Mouse (Mus musculus): ENCODE data around the gene Grk4. TPM values are rescaled to one million over a fixed set of nuclear protein-coding genes. Genes with fewer than 3 reads are reported as not detected.

Grk4 gene
- polyA plus RNA-seq (2016; fragmentation: Nextera tagmentation; extraction: Ambion mirVana): 1.6 and 1.7 TPM in 2 replicates

DNA sequence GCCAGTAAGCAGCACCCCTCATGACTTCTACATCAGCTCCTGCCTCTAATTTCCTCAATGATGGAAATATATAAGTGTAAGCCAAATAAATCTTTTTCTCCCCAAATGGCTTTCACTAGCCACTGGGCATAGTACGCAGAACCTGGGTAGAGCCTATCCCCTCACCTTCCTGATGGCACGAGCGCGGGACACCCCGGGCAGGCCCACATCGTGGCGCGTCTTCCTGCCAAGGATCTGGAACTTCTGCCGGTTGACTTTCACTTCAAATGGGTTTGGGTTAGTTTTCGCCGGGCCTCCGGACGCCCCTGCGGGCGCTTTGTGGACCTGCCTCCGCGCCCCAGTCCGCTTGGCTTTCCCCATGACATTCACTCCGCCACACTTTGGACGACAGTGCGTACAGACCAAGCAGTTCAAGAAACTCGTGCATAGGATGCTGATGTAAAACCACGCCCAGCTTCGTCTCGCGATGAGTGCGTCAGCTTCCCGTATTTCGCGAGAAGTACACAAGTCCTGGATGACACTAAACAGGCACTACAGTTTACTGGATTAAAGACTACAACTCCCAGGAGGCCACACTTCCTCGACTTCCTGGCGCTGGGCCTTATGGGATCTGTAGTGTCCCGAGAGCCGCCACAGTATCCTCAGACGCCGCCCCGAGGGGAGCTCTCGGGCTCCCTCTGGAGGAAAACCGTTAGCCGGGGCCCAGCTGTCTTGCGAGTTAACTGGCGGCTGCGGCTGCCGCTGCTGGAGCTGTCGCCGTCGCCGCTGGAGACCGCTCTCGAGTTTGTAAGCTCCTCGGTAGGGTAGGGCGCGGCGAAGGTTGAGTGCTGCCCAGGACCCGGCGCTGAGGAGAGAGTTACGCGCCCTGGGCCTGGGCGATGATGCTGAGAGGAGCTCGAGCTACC lies at the start of gene Grk4, which contains the start of gene Nop14:
Grk4 (plus strand) TSS at position 694 of the 905 bp plus-strand sequence.
Nop14 (minus strand) TSS at position 463 of the 905 bp plus-strand sequence.
- peaks cover 24% of the 10 kb centered on the region for H3K36me3 ChIP-seq
- H3K4me1 ChIP-seq: peaks cover 8% of the 10 kb centered on the region
- no peaks in the 10 kb centered on the region for H3K9me3 ChIP-seq
- peak; percentile 100 for ATAC-seq (ENCODE audit: low FRiP score, low read depth)
- H3K9ac ChIP-seq: peak within 1 kb of the TSS; percentile 65
- H3K4me3 ChIP-seq: peak within 1 kb of the TSS; percentile 68
- peak within 1 kb of the TSS; percentile 59 for H3K27ac ChIP-seq
- H3K4me2 ChIP-seq (replicated peaks): peak within 1 kb of the TSS; percentile 75
- WGBS: under 1% methylated on average over 60 of the region's 60 CpGs
- H3K27me3 ChIP-seq (replicated peaks): no peaks in the 10 kb centered on the region

DNA sequence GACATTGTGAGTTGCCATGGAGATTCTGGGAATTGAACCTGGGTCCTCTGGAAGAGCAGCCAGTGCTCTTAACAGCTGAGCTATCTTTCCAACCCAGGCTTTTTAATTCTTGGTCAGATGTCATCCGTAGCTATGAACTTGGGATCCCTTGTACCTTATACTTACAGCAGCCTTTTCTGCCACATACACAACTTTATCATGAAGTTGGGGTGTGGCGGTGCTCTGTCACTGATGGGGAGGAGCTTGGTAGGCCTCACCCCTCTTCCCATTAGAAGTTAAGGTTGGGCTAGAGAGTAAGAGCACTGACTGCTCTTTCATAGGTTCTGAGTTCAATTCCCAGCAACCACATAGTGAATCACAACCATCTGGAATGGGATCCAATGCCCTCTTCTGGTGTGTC lies 27.2 kb upstream of the Grk4 start:
- no peak for ATAC-seq (ENCODE audit: low FRiP score, low read depth)
- Histone ChIP-seq H3K27ac (no peak overlapping the region), H3K4me2 (replicated peaks) (no peak overlapping the region), H3K4me3 (no peak overlapping the region), H3K9me3 (no peaks in the 10 kb centered on the region), H3K9ac (no peak overlapping the region), H3K4me1 (peaks cover 21% of the 10 kb centered on the region), H3K36me3 (peaks cover 76% of the 10 kb centered on the region), H3K27me3 (replicated peaks) (no peaks in the 10 kb centered on the region)
- 92% methylated on average over 2 of the region's 2 CpGs for WGBS

DNA sequence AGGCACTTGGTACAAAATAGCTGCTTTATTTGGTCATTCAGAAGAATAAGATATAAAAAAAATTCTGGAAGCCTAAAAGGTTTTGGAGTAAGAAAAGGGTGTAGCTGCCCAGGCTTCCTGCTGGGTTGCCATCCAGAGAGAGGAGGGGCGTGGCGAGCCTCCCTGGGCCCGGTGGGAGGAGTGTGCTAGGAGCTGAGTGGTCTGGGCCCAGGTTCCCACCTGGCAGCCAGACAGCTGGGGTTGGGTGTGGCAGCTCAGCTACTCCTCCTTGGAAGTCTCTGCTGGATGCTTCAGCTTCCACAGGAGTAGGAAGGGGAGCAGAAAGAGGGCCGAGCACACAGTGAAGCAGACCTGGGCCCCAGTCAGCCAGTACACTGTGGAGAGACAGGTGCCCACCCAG lies 26.5 kb upstream of the Grk4 start:
- peaks cover 75% of the 10 kb centered on the region for H3K36me3 ChIP-seq
- no peak overlapping the region for H3K9ac ChIP-seq
- no peaks in the 10 kb centered on the region for H3K27me3 ChIP-seq (replicated peaks)
- WGBS: 80% methylated on average over 4 of the region's 4 CpGs
- no peak overlapping the region for H3K4me3 ChIP-seq
- no peak overlapping the region for H3K27ac ChIP-seq
- peaks cover 21% of the 10 kb centered on the region for H3K4me1 ChIP-seq
- H3K4me2 ChIP-seq (replicated peaks): no peak overlapping the region
- ATAC-seq (ENCODE audit: low FRiP score, low read depth): no peak
- no peaks in the 10 kb centered on the region for H3K9me3 ChIP-seq

DNA sequence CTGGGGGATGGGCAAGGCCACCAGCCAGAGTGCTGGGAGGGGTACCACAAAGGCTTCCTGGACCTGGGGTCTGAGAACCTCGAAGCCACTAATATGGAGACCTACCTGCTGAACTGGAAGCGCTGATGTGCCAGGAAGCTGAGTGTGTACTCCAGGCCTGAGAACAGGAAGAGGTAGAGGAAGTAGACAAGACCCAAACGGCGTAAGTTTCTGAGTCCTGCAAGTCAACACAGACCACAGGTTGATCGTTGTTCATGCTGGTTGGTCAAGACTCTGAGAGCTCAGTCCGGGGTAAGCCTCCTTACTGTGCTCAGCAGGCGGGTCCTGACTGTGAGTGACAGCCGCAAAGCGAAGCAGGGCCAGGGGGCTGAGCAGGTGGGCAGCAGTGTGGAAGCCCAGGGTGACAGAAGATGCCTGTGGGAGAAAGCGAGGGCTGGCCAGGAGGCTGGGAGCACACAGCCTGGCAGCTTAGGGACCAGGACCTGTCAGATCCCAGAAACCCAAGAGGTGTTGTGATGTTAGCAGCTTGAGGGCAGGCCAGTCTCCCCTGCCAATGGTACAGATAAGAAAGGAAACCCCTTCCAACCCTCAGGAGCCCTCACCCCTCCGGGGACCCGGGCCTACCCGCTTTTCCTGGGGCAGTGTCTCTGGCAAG lies 25.3 kb upstream of the Grk4 start:
- Histone ChIP-seq H3K9me3 (no peaks in the 10 kb centered on the region), H3K27ac (no peak overlapping the region), H3K4me1 (peaks cover 21% of the 10 kb centered on the region), H3K36me3 (peaks cover 75% of the 10 kb centered on the region), H3K9ac (no peak overlapping the region), H3K27me3 (replicated peaks) (no peaks in the 10 kb centered on the region), H3K4me2 (replicated peaks) (no peak overlapping the region), H3K4me3 (no peak overlapping the region)
- ATAC-seq (ENCODE audit: low FRiP score, low read depth): no peak
- 90% methylated on average over 13 of the region's 13 CpGs for WGBS

DNA sequence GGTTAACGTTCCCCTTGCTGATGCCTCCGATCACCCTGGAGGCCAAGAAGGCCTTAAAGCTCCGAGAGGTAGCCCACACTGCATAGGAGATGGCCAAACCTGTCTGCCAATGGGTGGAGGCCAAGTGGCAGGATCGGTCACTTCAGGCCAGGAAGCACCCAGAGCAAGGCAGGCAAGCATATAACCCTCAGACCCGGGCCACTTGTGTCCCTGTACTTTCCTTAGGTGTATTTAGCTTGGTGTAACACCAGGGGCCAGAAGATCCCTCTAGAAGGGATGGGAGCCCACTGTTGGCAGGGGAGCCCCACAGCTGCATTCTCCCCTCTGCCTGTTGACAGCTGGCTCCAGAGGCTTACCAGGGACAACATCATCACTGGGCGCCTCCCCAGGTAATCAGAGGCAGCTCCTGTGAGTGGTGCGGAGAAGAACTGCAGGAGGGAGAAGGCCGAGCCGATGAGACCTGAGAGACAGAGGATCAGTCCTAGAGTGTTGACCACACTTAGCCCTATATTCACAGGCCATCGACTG lies 24.4 kb upstream of the Grk4 start:
- no peak for ATAC-seq (ENCODE audit: low FRiP score, low read depth)
- no peak overlapping the region for H3K27ac ChIP-seq
- 62% methylated on average over 10 of the region's 10 CpGs for WGBS

DNA sequence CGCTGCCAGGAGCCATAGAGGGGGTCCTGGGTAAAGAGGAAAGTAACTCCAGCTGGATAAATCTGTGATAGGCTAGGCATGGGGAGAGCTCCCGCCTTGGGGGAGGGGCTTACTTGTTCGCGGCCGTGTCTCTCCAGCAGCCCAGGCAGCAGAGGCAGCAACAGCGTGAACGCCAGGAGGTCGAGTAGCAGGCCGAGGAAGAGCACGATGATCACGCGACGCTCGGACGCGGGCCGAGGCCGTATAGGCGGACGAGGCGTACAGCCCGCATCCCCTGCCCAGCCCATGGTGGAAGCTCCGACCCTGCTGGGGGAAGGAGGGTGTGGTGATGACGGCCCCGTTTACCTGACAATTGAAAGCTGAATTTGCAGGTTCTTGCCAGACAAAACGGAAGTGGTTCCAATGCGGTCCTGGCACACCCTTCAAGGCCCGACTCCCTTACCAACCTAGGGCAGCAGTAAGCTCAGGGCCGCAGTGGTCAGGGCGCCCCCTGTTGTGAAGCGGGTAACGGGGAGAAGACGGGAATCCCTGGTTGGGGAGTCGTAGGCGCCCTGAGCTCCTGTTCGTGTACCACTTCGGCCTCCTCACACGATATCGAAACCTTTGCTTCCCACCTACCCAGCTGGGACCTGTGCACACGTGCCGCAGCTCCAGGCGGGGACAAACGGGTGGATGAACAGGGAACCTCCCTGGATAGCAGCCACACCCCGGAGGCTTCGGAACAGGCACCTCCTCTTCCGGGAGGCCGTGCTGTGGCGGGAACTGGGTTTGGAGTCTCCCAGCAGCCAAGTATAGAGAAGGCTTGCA lies 23.5 kb upstream of the Grk4 start, which contains the start of gene Mfsd10:
Mfsd10 (minus strand) TSS at position 732 of the 807 bp plus-strand sequence.
- WGBS: under 1% methylated on average over 48 of the region's 48 CpGs
- H3K9ac ChIP-seq: peak within 1 kb of the TSS; percentile 61
- H3K4me2 ChIP-seq (replicated peaks): peak within 1 kb of the TSS; percentile 92
- peaks cover 75% of the 10 kb centered on the region for H3K36me3 ChIP-seq
- H3K27ac ChIP-seq: peak within 1 kb of the TSS; percentile 55
- no peaks in the 10 kb centered on the region for H3K27me3 ChIP-seq (replicated peaks)
- ATAC-seq (ENCODE audit: low FRiP score, low read depth): peak; percentile 86
- peaks cover 21% of the 10 kb centered on the region for H3K4me1 ChIP-seq
- no peaks in the 10 kb centered on the region for H3K9me3 ChIP-seq
- H3K4me3 ChIP-seq: peak within 1 kb of the TSS; percentile 55

More for the DNA sequence above, 24.4 kb upstream of the Grk4 start:
- Histone ChIP-seq H3K9ac (no peak overlapping the region; the same call in 1 of the 2 replicates), H3K4me1 (peaks cover 21% of the 10 kb centered on the region), H3K36me3 (peaks cover 75% of the 10 kb centered on the region), H3K27me3 (replicated peaks) (no peaks in the 10 kb centered on the region), H3K4me2 (replicated peaks) (peak overlapping the region; percentile 92), H3K4me3 (no peak overlapping the region), H3K9me3 (no peaks in the 10 kb centered on the region)

DNA sequence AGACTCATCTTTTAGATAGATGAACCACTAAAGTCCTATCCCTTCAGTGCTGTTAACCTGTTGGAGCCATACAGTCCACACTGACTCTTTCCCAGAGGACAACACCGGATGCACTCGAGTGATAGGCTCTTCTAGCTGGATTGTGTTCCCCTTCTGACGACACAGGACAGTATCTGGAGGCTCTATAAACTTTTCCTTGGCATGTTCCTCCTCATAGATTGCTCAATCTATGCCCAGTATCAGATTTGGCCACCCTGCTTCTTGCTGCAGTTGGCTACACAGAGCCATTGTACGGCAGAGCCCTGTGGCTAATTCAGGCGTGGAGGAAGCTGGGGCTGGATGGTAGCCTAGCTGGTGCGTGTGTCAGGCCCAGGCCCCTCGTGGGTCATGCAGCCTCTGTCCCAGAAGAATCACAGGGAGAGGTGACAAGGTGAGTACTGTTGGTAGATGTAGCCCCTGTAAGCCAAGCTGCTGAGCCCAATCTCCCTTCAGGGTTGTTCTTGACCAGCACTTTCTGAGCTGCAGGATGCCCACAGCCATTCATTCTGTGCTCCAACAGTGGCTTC lies 22.5 kb upstream of the Grk4 start:
- no peaks in the 10 kb centered on the region for H3K9me3 ChIP-seq
- no peak for ATAC-seq (ENCODE audit: low FRiP score, low read depth)
- H3K27ac ChIP-seq: no peak overlapping the region
- no peaks in the 10 kb centered on the region for H3K27me3 ChIP-seq (replicated peaks)
- peak overlapping the region; percentile 61; the same call in 1 of the 2 replicates for H3K9ac ChIP-seq
- H3K4me1 ChIP-seq: peaks cover 21% of the 10 kb centered on the region
- H3K4me2 ChIP-seq (replicated peaks): peak overlapping the region; percentile 92
- no peak overlapping the region for H3K4me3 ChIP-seq
- 83% methylated on average over 7 of the region's 7 CpGs for WGBS
- H3K36me3 ChIP-seq: peaks cover 69% of the 10 kb centered on the region

DNA sequence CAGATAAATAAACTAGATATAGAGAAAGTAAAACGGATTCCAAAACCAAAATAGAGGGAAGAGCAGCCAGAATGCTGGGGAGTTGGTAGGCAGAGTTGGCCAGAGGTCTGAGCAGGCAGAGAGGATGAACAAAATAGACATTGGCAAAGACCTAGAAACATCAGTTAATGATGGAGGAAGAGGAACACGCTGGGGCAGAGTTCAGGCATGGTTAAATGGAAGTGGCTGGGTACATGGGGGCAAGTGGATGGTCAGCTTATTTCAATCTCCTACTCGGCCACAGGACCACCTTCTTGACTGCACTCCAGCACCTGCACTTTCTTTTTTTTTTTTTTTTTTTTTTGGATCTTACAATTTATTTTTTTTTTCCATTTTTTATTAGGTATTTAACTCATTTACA lies 18.2 kb upstream of the Grk4 start:
- no peaks in the 10 kb centered on the region for H3K9me3 ChIP-seq
- H3K36me3 ChIP-seq: peaks cover 80% of the 10 kb centered on the region
- peaks cover 4% of the 10 kb centered on the region for H3K4me1 ChIP-seq
- H3K4me3 ChIP-seq: no peak overlapping the region
- no peaks in the 10 kb centered on the region for H3K27me3 ChIP-seq (replicated peaks)
- no peak overlapping the region for H3K9ac ChIP-seq
- H3K4me2 ChIP-seq (replicated peaks): no peak overlapping the region
- no peak for ATAC-seq (ENCODE audit: low FRiP score, low read depth)
- WGBS: 93% methylated on average over 3 of the region's 3 CpGs
- H3K27ac ChIP-seq: no peak overlapping the region

DNA sequence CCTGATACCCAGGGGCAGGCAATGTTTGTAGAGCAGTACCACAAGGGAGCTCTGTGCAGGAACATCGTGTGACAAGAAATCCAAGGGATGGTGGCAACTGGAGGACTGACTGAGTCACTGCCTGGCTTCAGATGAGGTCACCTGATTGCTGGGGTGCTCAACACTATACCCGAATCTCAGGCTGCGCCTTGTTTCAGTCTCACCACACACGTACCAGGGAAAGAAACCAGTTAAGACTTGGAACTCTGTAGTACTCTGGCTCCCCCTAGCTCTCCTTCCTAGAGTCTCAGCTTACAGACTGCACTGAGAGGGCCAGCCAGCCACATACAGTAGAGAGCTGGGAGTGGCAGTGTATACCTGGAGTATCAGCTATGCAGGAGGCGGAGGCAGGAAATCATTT lies 17.2 kb upstream of the Grk4 start:
- Histone ChIP-seq H3K4me2 (replicated peaks) (no peak overlapping the region), H3K4me3 (no peak overlapping the region), H3K27ac (no peak overlapping the region), H3K4me1 (no peaks in the 10 kb centered on the region), H3K27me3 (replicated peaks) (no peaks in the 10 kb centered on the region), H3K9ac (no peak overlapping the region), H3K9me3 (no peaks in the 10 kb centered on the region), H3K36me3 (peaks cover 84% of the 10 kb centered on the region)
- ATAC-seq (ENCODE audit: low FRiP score, low read depth): peak; percentile 48; the same call in 1 of the 2 replicates
- WGBS: 75% methylated on average over 5 of the region's 5 CpGs

DNA sequence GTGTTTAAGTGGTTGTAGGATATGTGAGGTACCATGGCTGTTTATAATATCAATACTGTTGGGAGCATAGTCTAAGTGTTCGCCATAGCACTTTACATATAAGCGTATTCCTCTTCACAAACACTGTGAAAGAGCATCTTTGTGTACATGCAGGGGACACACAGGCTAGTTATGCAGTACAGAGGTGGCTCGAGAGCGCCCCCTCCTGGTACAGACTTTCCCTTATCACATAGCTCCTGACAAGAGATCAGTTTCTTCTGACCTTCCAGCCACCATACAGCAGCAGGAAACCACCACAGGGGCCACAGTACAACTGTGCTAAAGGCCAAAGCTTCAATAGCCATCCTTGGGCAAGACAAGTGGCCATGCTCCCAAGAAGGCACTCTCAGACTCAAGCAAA lies 12.6 kb upstream of the Grk4 start:
- Histone ChIP-seq H3K4me1 (no peaks in the 10 kb centered on the region), H3K27ac (no peak overlapping the region), H3K9me3 (no peaks in the 10 kb centered on the region), H3K27me3 (replicated peaks) (no peaks in the 10 kb centered on the region), H3K4me3 (no peak overlapping the region), H3K4me2 (replicated peaks) (no peak overlapping the region), H3K36me3 (peaks cover 90% of the 10 kb centered on the region), H3K9ac (no peak overlapping the region)
- WGBS: 56% methylated on average over 4 of the region's 4 CpGs
- no peak for ATAC-seq (ENCODE audit: low FRiP score, low read depth)

DNA sequence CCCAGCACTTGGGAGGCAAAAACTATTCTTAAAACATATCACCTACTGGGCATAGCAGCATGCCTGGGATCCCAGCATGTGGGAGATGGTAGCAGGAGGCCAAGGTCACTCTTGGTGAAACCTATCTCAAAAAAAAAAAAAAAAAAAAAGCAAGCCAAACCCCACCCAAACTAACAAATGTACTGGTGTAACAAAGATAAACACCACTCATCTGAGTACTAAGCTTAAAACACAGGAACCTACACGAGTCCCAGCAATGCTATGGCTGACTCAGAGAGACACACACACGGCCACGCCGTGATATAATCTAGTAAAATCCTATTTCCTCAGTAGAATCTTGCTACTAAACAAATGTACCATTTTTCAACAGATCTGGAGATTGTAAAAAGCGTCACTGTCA lies 7.2 kb upstream of the Grk4 start:
- H3K4me1 ChIP-seq: no peaks in the 10 kb centered on the region
- 98% methylated on average over 5 of the region's 5 CpGs for WGBS
- ATAC-seq (ENCODE audit: low FRiP score, low read depth): no peak
- peaks cover 86% of the 10 kb centered on the region for H3K36me3 ChIP-seq
- no peak overlapping the region for H3K9ac ChIP-seq
- no peak overlapping the region for H3K4me2 ChIP-seq (replicated peaks)
- H3K27ac ChIP-seq: no peak overlapping the region
- no peak overlapping the region for H3K4me3 ChIP-seq
- H3K9me3 ChIP-seq: no peaks in the 10 kb centered on the region
- no peaks in the 10 kb centered on the region for H3K27me3 ChIP-seq (replicated peaks)
